Mouse (Mus musculus) lung, embryonic 16.5 days (tissue): ENCODE results near the gene Man1c1. TPM values are rescaled to one million over a fixed set of nuclear protein-coding genes. Genes with fewer than 3 reads are reported as not detected.

ENCODE experiments used
- ATAC-seq: fragments of 200-750 bp; cut with Nextera tagmentation; 2 replicates; pipeline ENCODE4 v1.8.0; 2017; ENCODE audit warnings: low read depth, mild to moderate bottlenecking, moderate library complexity
- H3K27ac ChIP-seq: fragments of 300-500 bp; sonication (generic); 2 replicates; pipeline ENCODE4 v1.5.1; 2014; ENCODE audit warnings: mild to moderate bottlenecking, control low read depth, low read length
- H3K27me3 ChIP-seq: fragments of 300-500 bp; sonication (generic); 2 replicates; pipeline ENCODE4 v1.6.1; 2014; ENCODE audit warnings: low read depth, low read length, mixed read lengths; ENCODE audit not compliant: control insufficient read depth, insufficient read depth
- H3K36me3 ChIP-seq: fragments of 300-500 bp; sonication (generic); 2 replicates; pipeline ENCODE4 v1.6.1; 2014; ENCODE audit warnings: low read length; ENCODE audit not compliant: control insufficient read depth, insufficient read depth
- H3K4me1 ChIP-seq: fragments of 300-500 bp; sonication (generic); replicated peaks from 2 replicates; pipeline ENCODE4 v1.6.1; 2014; ENCODE audit warnings: low read length, mixed read lengths; ENCODE audit not compliant: control insufficient read depth, insufficient read depth
- H3K4me2 ChIP-seq: fragments of 300-500 bp; sonication (generic); 2 replicates; pipeline ENCODE4 v1.6.1; 2014; ENCODE audit warnings: low read depth, low read length, control low read depth
- H3K4me3 ChIP-seq: fragments of 300-500 bp; sonication (generic); 2 replicates; pipeline ENCODE4 v1.5.1; 2014; ENCODE audit warnings: mild to moderate bottlenecking, low read length, control low read depth
- H3K9ac ChIP-seq: fragments of 300-500 bp; sonication (generic); 2 replicates; pipeline ENCODE4 v1.6.1; 2014; ENCODE audit warnings: low read length, control low read depth
- H3K9me3 ChIP-seq: fragments of 300-500 bp; sonication (generic); 2 replicates; pipeline ENCODE4 v1.6.1; 2016; ENCODE audit warnings: low read length; ENCODE audit not compliant: control insufficient read depth
- WGBS: fragments of 180-500 bp; shearing (Covaris S2); extraction: QIAGEN DNeasy Blood & Tissue Kit; methylation state at CpG from one replicate; pipeline ENCODE4 v1.1.7; 2014; 5-methylcytosine and 5-hydroxymethylcytosine counted together
- polyA plus RNA-seq: library from polyadenylated mRNA; unstranded; fragments of >200 nt; fragmentation: Nextera tagmentation; extraction: Ambion mirVana; gene quantifications from 2 replicates; pipeline ENCODE4 v1.2.1, GENCODE M21; 2015

Gene Man1c1
- polyA plus RNA-seq, 1 experiment from 2014 or later, result 2.1 TPM

DNA sequence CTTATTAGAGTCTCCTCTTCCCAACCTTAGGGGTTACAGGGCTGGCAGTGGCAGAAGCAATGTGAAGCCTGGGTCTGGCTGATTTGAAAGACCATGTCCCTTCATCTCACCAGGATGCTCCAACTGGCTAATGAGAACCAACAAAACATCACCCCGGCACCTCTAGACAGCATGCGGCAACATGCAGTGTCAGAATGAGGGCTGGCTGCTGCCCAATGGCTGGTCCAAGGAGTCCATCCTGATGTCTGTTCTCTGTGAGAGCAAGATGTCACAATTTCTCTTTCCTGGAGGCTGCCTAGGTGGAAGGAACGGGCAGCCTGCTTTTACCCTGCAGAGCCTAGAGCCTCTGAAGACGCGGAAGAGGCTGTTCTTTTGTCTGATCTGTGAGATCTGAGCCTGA lies 46.6 kb downstream of the Man1c1 start:
- no peak overlapping the region for H3K27ac ChIP-seq
- no peak for ATAC-seq
- WGBS, result 67% methylated on average over 5 of the region's 5 CpGs
- no peaks in the 10 kb centered on the region for H3K9me3 ChIP-seq
- H3K9ac ChIP-seq, result no peak overlapping the region
- no peak overlapping the region for H3K4me2 ChIP-seq
- H3K4me1 ChIP-seq, result peaks cover 6% of the 10 kb centered on the region; the same call in 1 of the 2 replicates
- no peaks in the 10 kb centered on the region; the same call in 1 of the 2 replicates for H3K27me3 ChIP-seq
- no peaks in the 10 kb centered on the region for H3K36me3 ChIP-seq
- H3K4me3 ChIP-seq, result no peak overlapping the region

- no peak for ATAC-seq
Observed at GRCm38 (mm10) chr4:134654391-134654790, 49.7 kb downstream of the Man1c1 start.

DNA sequence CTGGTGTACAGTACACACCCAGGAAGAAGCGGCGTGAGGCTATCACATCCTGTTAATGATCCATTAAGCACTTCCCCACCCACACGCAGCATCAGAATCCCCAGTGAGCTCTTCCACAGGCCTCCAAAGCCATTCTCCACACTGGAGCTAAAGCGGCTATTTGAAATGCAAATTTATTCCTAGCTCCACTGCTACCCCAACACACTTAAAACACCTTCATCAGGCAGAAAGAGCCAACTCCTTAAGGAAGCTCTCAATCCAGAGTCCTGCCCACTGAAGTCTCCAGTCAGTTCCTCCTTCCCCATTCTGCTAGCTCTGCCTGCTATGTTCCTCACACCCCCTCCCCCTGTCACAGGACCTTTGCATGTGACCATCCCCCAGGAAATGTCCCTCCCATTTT lies 51.4 kb downstream of the Man1c1 start:
- no peak for ATAC-seq
- Histone ChIP-seq H3K4me2 (no peak overlapping the region), H3K9ac (no peak overlapping the region), H3K27me3 (no peaks in the 10 kb centered on the region), H3K27ac (no peak overlapping the region), H3K4me1 (no peaks in the 10 kb centered on the region), H3K4me3 (no peak overlapping the region), H3K9me3 (no peaks in the 10 kb centered on the region), H3K36me3 (no peaks in the 10 kb centered on the region)
- 83% methylated on average over 4 of the region's 4 CpGs for WGBS

More at GRCm38 (mm10) chr4:134654391-134654790, 49.7 kb downstream of the Man1c1 start:
- no peak overlapping the region for H3K9ac ChIP-seq
- H3K36me3 ChIP-seq, result no peaks in the 10 kb centered on the region
- no peak overlapping the region for H3K4me2 ChIP-seq
- 75% methylated on average over 6 of the region's 6 CpGs for WGBS
- H3K9me3 ChIP-seq, result no peaks in the 10 kb centered on the region
- no peak overlapping the region for H3K27ac ChIP-seq
- H3K4me3 ChIP-seq, result no peak overlapping the region
- no peaks in the 10 kb centered on the region; the same call in 1 of the 2 replicates for H3K4me1 ChIP-seq
- H3K27me3 ChIP-seq, result no peaks in the 10 kb centered on the region

DNA sequence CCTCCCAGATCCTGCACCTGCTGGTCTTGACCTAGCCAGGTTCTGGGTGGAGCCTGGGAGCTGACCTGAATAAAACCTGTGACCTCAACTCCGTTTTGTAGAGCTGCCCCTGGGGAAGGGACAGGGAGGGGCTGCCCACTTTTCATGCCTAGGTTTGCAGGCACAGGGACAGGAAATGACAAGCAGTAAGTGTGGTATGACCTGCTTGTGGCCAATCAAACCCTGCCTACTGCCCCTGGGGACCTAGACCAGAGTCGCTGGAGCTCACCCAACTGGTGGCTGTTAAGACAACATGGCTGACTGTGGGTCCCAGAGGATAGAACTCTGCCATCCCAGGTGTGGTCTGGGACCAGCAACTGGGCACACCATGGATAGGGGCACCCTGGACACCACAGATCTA lies 51.9 kb downstream of the Man1c1 start:
- Histone ChIP-seq H3K36me3 (no peaks in the 10 kb centered on the region), H3K27ac (no peak overlapping the region), H3K4me1 (no peaks in the 10 kb centered on the region), H3K9ac (no peak overlapping the region), H3K9me3 (no peaks in the 10 kb centered on the region), H3K4me3 (no peak overlapping the region), H3K4me2 (no peak overlapping the region), H3K27me3 (no peaks in the 10 kb centered on the region)
- no peak for ATAC-seq
- 45% methylated on average over 2 of the region's 2 CpGs for WGBS

DNA sequence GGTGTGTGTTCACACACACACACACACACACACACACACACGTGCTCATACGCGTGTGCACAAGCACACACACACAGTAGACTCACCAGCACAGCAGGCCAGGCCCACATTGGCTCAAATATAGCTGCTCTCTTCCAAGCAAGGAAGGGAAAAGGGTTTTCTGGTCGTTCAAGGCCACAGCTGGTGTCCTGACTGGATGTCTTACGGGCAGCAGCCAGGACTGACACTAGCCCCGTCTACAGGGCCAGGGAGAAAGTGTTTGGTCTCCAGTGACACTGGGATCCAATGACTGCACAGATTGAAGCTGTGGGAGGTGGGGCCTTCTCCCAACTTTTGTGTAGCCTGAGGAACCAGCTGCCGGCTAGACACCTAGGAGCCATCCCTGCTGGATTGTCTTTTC lies 52.7 kb downstream of the Man1c1 start:
- H3K9ac ChIP-seq, result no peak overlapping the region
- H3K4me3 ChIP-seq, result no peak overlapping the region
- H3K36me3 ChIP-seq, result no peaks in the 10 kb centered on the region
- no peak overlapping the region for H3K27ac ChIP-seq
- H3K27me3 ChIP-seq, result no peaks in the 10 kb centered on the region
- H3K4me2 ChIP-seq, result no peak overlapping the region
- H3K9me3 ChIP-seq, result no peaks in the 10 kb centered on the region
- 58% methylated on average over 7 of the region's 7 CpGs for WGBS
- no peaks in the 10 kb centered on the region for H3K4me1 ChIP-seq
- ATAC-seq, result no peak

DNA sequence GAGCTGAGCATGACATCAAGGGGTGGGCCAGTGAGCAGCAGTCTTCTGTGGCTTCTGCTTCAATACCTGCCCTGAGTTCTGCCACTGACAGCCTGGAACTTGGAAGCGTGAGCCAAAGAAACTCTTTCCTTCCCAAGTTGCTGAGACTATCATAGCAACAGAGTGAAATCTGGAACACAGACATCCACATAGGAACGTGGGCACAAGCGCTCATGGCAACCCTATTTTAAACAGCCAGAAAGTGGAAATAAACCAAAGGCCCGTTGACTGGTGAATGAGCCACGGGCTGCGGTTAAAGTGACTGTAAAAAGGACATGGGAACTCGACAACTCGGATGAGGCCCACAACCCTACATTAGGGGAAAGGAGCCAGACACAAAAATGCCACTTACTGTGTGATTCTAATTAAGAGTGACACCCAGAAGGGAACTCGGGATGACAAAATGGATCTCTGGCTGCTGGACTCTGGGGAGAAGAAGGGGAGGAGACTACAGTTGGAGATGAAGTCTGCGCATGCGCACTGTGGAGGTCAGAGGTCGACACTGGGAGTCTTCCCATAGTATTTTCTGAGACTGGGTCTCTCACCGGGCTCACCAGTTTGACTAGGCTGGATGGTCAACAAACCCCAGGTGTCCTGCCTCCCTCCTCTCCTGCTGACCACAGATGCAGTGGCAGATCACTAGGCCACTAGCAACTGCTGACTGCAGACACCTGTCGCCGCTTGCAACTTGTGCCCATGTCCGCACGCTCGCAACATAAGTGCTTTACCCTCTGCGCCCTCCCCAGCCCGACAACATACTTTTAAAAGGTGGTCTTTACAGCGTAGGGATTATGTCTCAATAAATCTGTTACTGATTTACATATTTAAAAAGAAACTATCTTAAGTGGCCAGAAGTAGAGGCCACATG lies 58.8 kb downstream of the Man1c1 start:
- H3K4me1 ChIP-seq, result no peaks in the 10 kb centered on the region
- 86% methylated on average over 21 of the region's 21 CpGs for WGBS
- H3K9ac ChIP-seq, result no peak overlapping the region
- no peaks in the 10 kb centered on the region for H3K36me3 ChIP-seq
- H3K4me2 ChIP-seq, result no peak overlapping the region
- H3K9me3 ChIP-seq, result no peaks in the 10 kb centered on the region
- no peak for ATAC-seq
- H3K27ac ChIP-seq, result no peak overlapping the region
- no peak overlapping the region for H3K4me3 ChIP-seq
- no peaks in the 10 kb centered on the region for H3K27me3 ChIP-seq

GRCm38 (mm10) chr4:134644410-134644809 lies 59.7 kb downstream of the Man1c1 start:
- no peak overlapping the region for H3K27ac ChIP-seq
- H3K36me3 ChIP-seq, result no peaks in the 10 kb centered on the region
- H3K9ac ChIP-seq, result no peak overlapping the region
- no peaks in the 10 kb centered on the region for H3K27me3 ChIP-seq
- H3K9me3 ChIP-seq, result no peaks in the 10 kb centered on the region
- H3K4me3 ChIP-seq, result no peak overlapping the region
- no peak overlapping the region for H3K4me2 ChIP-seq
- ATAC-seq, result no peak
- no peaks in the 10 kb centered on the region for H3K4me1 ChIP-seq
- WGBS, result 75% methylated on average over 6 of the region's 6 CpGs

DNA sequence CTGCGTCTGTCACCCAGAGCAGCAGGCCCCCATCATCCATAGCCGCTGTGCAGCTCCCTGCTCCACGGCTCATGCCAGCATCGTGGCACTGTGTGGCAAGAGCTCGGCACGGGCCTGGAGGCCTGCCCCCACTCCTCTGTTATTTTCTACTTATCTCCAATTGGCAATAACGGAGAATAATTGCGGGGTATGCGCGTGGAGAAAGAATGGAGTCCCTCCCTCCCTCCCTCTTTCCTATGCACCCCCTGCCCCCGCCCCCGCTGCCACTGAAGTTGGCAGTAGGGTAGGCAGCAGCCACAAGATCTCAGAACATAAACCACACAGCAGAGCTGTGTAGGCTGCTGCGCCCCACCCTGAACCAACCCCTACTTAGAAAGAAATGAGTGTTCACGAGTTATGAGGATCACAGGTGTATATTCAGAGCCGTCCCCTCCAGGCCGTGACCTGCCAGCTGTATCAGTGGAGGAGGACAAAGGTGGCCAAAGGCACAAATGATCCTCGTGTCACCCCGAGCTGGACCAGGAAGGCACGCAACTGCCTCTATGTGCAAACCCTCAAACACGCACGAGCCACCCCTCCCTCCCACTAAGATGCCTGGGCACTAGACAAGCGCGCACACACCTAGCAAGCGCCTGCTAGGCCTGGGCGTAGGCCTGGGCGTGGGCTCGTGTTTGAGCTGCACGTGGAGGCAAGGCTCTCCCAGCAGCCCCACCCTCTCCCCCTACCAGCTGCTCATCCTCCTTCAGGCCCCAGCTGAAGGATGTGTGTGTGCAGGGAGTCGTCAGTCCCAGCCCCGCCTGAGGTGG lies 62.2 kb downstream of the Man1c1 start:
- 74% methylated on average over 30 of the region's 30 CpGs for WGBS
- ATAC-seq, result peak; percentile 40; the same call in 1 of the 2 replicates
- H3K9ac ChIP-seq, result no peak overlapping the region

GRCm38 (mm10) chr4:134639325-134639724 lies 64.8 kb downstream of the Man1c1 start:
- no peaks in the 10 kb centered on the region for H3K27me3 ChIP-seq
- H3K36me3 ChIP-seq, result no peaks in the 10 kb centered on the region
- H3K27ac ChIP-seq, result no peak overlapping the region
- H3K9ac ChIP-seq, result no peak overlapping the region
- WGBS, result 76% methylated on average over 7 of the region's 7 CpGs
- no peak overlapping the region for H3K4me2 ChIP-seq
- H3K4me1 ChIP-seq, result peaks cover 6% of the 10 kb centered on the region
- 0 out of 2 replicates have a peak, but pooled peaks cover 3% of the 10 kb centered on the region for H3K9me3 ChIP-seq
- ATAC-seq, result no peak
- no peak overlapping the region for H3K4me3 ChIP-seq

More for the DNA sequence above, 62.2 kb downstream of the Man1c1 start:
- Histone ChIP-seq H3K36me3 (no peaks in the 10 kb centered on the region), H3K4me1 (no peaks in the 10 kb centered on the region), H3K9me3 (0 out of 2 replicates have a peak, but pooled peaks cover 3% of the 10 kb centered on the region), H3K4me2 (no peak overlapping the region), H3K27ac (no peak overlapping the region), H3K4me3 (no peak overlapping the region), H3K27me3 (no peaks in the 10 kb centered on the region)
